Mouse (Mus musculus) embryonic fibroblast, embryonic 13.5 days (primary cell): Measurements from ENCODE around the gene Gtf2i. TPM values are rescaled to one million over a fixed set of nuclear protein-coding genes. Genes with fewer than 3 reads are reported as not detected.
A peak's percentile ranks its signal among the peaks of the same experiment; 100 is the strongest.
"Not testable (repeated sequence)": the region's sequence is repeated elsewhere in the genome, so short reads cannot be mapped to it uniquely, and the experiment has no call there.

Experiments used
- H3K27ac ChIP-seq: 2 replicates; pipeline ENCODE4 v1.5.1; 2012; ENCODE audit warnings: low read length, control low read depth, inconsistent platforms; ENCODE audit not compliant: insufficient read depth
- H3K4me1 ChIP-seq: 2 replicates; pipeline ENCODE4 v1.6.1; 2011; ENCODE audit warnings: low read length; ENCODE audit not compliant: control insufficient read depth, insufficient read depth
- H3K4me3 ChIP-seq: 2 replicates; pipeline ENCODE4 v1.5.1; 2011; ENCODE audit warnings: mild to moderate bottlenecking, control low read depth, low read length; ENCODE audit not compliant: insufficient read depth
- CTCF ChIP-seq: IDR thresholded peaks from 2 replicates; pipeline ENCODE4 v1.5.1; 2011; ENCODE audit warnings: mild to moderate bottlenecking, control low read depth, low read length, moderate library complexity, borderline replicate concordance; ENCODE audit not compliant: insufficient read depth
- POLR2A ChIP-seq: IDR thresholded peaks from 2 replicates; pipeline ENCODE4 v1.6.1; 2011; ENCODE audit warnings: low read depth, mild to moderate bottlenecking, control low read depth, low read length, moderate library complexity
- polyA plus RNA-seq: library from polyadenylated mRNA; stranded (reverse); fragments of >200 nt; gene quantifications from 2 replicates; pipeline ENCODE4 v1.2.4, GENCODE M21; 2011; ENCODE audit warnings: low read depth; ENCODE audit not compliant: missing spikeins, insufficient read length

Gtf2i gene
- 173 and 287 TPM in 2 replicates for polyA plus RNA-seq

DNA sequence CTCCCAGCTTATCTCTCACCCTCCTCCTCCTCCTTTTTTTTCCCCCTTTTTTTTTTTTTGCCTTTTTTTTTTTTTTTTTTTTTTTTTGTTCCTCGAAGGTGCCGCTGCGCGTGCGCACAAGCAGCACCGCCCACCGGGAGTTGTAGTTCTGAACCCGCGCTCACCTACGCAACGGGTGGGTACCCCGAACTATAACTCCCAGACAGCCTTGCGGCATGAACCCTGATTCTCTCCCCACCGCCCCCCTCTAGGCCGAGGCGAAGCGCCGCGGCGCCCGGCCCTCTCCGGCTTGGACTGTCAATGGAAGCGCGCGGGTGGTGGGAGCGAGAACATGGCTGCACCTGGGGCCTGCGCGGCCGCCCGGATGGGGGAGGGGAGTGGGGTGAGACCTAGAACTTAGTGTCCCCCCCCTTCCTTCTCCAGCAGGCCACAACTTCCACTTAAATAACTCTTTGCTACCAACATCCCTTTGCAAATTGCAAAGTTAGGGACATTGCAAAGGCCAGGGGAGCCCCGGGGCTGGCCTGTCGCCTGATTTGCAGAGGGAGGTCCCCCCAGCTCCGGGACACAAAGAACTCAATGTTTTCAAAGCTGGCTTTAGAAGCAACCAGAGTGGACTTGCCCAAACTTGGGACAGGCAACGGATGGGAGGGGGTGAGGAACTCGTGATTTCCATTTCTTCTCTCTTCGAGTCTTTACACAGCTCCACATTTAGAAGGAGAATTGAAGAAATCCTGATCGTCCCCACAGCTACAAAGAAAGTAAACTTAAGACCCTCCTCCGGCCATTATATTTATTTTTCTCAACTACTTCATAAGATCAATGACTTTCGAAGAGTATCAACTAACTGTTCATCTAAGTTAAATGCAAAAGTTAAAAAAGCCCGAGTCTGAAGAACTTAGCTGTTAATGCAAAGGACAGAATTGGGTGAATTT, at the start of gene Gtf2i:
Gene Gtf2i (minus strand): TSS at position 73 of the 935 bp plus-strand sequence.
- TF ChIP-seq CTCF (no peak), POLR2A (peak; percentile 53)
- Histone ChIP-seq H3K4me3 (peak within 1 kb of the TSS; percentile 91), H3K27ac (peak within 1 kb of the TSS; percentile 98), H3K4me1 (0 out of 2 replicates have a peak, but pooled peaks cover 2% of the 10 kb centered on the region)

DNA sequence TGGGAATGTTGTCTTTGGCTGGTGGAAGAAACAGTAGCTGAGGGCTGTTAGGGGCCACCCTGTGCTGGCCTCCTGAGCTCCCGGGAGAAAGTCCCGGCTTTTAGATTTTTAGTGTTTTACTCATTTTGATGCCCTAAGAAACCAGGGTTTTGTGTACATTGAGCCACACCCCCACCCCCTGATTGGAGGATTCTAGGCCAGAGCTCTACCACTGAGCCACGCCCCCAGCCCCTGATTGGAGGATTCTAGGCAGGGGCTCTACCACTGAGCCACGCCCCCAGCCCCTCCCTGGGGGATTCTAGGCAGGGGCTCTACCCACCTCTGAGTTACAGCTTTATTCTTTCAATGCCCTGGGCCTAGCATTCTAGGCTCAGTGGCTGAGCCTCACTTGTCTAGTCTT, 44.5 kb upstream of the Gtf2i start:
- no peak for TF ChIP-seq POLR2A
- no peak for TF ChIP-seq CTCF
- no peaks in the 10 kb centered on the region for H3K4me1 ChIP-seq
- no peak overlapping the region for H3K27ac ChIP-seq
- no peak overlapping the region for H3K4me3 ChIP-seq

DNA sequence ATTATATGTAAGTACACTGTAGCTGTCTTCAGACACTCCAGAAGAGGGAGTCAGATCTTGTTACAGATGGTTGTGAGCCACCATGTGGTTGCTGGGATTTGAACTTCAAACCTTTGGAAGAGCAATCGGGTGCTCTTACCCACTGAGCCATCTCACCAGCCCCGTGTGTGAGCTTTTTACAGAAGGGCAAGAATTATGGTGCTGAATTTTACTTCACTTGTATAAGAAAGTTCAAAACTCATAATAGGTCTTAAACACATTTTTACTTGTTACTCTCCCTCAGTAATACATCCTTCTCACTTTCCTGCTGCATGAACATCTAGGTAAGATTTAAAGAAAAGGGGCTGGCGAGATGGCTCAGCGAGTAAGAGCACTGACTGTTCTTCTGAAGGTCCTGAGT, 40.8 kb upstream of the Gtf2i start:
- H3K4me3 ChIP-seq, H3K4me1 ChIP-seq, H3K27ac ChIP-seq: not testable (repeated sequence)

DNA sequence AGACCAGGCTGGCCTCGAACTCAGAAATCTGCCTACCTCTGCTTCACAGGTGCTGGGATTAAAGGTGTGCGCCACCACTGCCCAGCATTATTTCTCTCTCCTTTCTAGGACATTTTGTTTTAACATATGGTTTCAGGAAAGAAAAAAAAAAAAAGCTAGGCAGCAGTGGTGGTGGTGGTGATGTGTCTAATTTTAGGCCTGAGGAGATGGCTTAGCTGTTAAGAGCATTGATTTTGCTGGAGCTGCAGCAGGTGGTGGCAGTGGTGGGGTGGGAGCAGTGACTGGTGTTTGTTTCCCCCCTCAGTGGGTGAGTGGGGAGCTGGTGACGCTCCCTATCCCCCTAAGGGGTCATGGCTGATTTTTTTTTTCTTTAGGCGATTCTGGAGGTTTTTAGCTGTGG, 38.6 kb upstream of the Gtf2i start:
- TF ChIP-seq POLR2A (no peak), CTCF (no peak)
- 0 out of 2 replicates have a peak, but pooled peaks cover 2% of the 10 kb centered on the region for H3K4me1 ChIP-seq
- H3K27ac ChIP-seq: no peak overlapping the region
- H3K4me3 ChIP-seq: no peak overlapping the region

DNA sequence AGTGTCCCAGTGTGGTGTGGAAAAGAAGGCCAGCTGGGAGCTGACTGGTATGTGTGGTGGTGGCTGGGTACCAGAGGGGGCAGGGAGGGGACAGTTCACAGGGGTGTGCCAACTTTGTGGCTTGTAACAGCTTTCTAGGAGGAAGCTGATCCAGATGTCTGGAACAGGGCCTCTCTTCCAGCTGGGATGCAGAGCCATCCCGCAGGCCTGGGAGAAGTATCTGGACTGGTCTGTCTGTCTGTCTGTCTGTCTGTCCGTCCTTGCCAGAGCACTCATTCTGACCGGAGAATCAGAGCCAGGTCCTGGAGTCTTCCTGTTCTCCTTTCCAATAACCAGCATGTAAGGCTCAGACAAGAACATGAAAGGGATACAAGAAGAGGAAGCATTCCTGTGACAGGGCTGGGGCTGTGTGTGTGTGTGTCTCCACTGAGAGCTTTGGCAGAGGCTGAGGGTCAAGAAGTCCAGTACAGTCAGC, 38.0 kb upstream of the Gtf2i start:
- Histone ChIP-seq H3K4me1 (0 out of 2 replicates have a peak, but pooled peaks cover 2% of the 10 kb centered on the region), H3K4me3 (no peak overlapping the region), H3K27ac (peak overlapping the region; percentile 2; the same call in 1 of the 2 replicates)
- TF ChIP-seq CTCF (no peak), POLR2A (no peak)

DNA sequence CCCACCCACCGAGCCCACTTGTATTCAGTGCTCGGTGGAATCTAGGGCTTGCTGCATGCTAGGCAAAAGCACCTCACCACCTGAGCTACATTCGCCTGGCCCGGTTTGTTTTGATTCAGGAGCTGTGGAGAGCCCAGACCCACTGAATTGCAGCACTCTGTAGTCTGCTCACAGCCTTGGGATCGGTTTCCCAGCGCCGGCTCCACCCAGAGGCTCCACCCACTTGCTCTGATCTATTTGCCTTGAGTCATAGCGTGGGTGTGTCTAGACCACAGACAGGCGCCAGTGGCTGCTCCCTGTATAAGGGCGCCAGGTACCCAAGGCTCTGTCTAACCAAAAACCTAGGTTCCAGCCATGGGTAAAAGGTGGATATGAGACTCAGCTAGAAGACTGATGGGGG, 36.1 kb upstream of the Gtf2i start:
- no peak for TF ChIP-seq CTCF
- H3K4me3 ChIP-seq: no peak overlapping the region
- 0 out of 2 replicates have a peak, but pooled peaks cover 2% of the 10 kb centered on the region for H3K4me1 ChIP-seq
- H3K27ac ChIP-seq: no peak overlapping the region

DNA sequence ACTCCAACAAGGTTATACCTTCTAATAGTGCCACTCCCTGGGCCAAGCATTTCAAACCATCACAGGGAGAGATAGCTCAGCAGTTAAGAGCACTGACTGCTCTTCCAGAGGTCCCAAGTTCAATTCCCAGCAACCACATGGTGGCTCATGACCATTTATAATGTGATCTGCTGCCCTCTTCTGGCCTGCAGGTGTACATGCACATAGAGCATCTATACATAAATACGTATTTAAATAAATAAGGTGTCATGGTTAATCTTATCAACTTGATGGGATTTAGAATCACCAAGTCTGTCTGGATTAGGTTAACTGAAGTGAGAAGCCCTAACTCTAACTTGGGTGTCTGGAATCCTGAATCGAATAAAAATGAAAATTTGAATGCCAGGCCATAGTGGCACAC, 32.5 kb upstream of the Gtf2i start:
- TF ChIP-seq CTCF (no peak), POLR2A (no peak)

DNA sequence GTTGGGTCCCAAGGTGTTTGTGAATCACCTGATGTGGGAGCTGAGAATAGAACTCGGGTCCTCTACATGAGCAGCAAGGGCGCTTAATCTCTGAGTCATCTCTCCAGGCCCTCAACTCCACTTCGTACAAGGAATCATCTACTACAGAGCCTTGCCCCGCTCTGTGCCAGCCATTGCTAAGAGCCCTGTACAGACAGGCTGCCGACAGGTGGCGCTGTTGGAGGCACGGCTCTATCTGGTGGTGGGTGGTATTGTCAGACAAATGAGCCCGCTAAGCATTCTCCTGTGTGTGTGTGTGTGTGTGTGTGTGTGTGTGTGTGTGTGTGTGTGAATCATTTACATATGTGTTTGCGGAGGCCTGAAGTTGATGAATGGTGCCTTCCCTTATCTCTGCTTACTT, 30.9 kb upstream of the Gtf2i start:
- H3K4me3 ChIP-seq: no peak overlapping the region
- H3K27ac ChIP-seq: no peak overlapping the region
- TF ChIP-seq CTCF (no peak), POLR2A (no peak)
- no peaks in the 10 kb centered on the region for H3K4me1 ChIP-seq

More for the DNA sequence above, 32.5 kb upstream of the Gtf2i start:
- no peaks in the 10 kb centered on the region for H3K4me1 ChIP-seq
- H3K4me3 ChIP-seq: no peak overlapping the region
- no peak overlapping the region for H3K27ac ChIP-seq

DNA sequence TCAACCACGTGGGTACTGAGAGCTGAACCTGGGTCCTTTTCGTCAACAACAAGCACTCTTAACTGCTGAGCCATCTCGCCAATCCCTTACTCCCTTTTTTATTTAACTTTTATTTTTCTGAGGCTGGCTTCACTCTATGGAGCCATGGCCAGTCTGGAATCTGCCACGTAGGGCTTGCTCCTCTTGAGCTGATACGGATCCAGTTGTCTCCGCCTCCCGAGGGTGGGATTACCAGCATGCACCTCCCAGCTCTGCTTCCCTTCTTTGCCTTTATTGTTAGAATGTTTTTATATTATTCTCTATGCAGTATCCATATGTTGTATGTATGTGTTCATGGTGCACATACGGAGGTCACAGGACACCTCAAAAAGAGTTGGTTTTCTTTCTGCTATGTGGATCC, 29.5 kb upstream of the Gtf2i start:
- no peaks in the 10 kb centered on the region for H3K4me1 ChIP-seq
- H3K27ac ChIP-seq: no peak overlapping the region
- no peak for TF ChIP-seq POLR2A
- TF ChIP-seq CTCF: no peak
- H3K4me3 ChIP-seq: no peak overlapping the region

DNA sequence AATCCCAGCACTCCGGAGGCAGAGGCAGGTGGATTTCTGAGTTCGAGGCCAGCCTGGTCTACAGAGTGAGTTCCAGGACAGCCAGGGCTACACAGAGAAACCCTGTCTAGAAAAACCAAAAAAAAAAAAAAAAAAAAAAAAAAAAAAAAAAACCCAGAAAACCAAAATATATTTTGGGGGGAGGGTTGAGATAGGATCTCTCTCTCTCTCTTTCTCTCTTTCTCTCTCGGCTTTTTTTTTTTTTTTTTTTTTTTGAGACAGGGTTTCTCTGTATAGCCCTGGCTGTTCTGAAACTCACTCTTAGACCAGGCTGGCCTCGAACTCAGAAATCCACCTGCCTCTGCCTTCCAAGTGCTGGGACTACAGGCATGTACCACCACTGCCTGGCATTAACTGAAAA, 29.0 kb upstream of the Gtf2i start:
- not testable (repeated sequence) for H3K4me3 ChIP-seq, H3K27ac ChIP-seq

More for the DNA sequence above, 29.0 kb upstream of the Gtf2i start:
- H3K4me1 ChIP-seq: not testable (repeated sequence)
